Mouse (Mus musculus): ENCODE results near the gene Chn2.

DNA sequence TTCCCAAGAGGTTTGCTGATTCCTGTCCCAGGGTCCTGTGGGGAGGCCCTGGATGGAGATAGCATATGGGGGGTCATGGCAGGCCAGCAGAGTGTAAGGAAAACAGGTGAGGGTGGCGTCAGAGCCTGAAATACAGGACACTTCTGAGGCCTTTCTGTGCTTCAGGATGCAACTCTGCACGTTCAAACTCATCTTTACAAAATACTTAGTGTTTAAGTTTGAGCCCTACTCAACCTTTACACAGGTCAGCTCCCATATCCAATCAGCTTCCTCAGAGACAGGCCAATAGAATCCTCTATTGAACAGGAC, 104.3 kb downstream of the Chn2 start:
- no peak for TF ChIP-seq EP300 (IDR thresholded peaks at IDR 0.05; ENCODE audit: low read depth in 1 of 2, low read length in 2 of 2)
- TF ChIP-seq HCFC1 (IDR thresholded peaks at IDR 0.05; ENCODE audit: low read depth, low read length): no peak
